Mouse (Mus musculus): ENCODE measurements around the gene Trmt6. TPM values are rescaled to one million over a fixed set of nuclear protein-coding genes. Genes with fewer than 3 reads are reported as not detected.

The Trmt6 gene
- 34.1 and 38.7 TPM in 2 replicates for polyA plus RNA-seq (2016; fragmentation: Nextera tagmentation; extraction: Ambion mirVana)

- no peaks in the 10 kb centered on the region for H3K27me3 ChIP-seq
- H3K4me3 ChIP-seq (replicated peaks), result peak within 1 kb of the TSS; percentile 81
- ATAC-seq (ENCODE audit: insufficient number of reproducible peaks, insufficient read depth, low FRiP score, low TSS enrichment, low read depth), result peak; percentile 99
- peak within 1 kb of the TSS; percentile 72 for H3K4me2 ChIP-seq
- H3K9ac ChIP-seq (replicated peaks), result peak within 1 kb of the TSS; percentile 85
- peaks cover 14% of the 10 kb centered on the region for H3K4me1 ChIP-seq (replicated peaks)
- H3K27ac ChIP-seq, result peak within 1 kb of the TSS; percentile 72
- WGBS, result under 1% methylated on average over 59 of the region's 59 CpGs
- peaks cover 28% of the 10 kb centered on the region for H3K36me3 ChIP-seq
- H3K9me3 ChIP-seq, result no peaks in the 10 kb centered on the region
Observed at GRCm38 (mm10) chr2:132815608-132816314, at the start of gene Trmt6, which contains the start of gene Mcm8. Gene Trmt6, minus strand, starts transcription at chr2:132816055. Gene Mcm8, plus strand, starts transcription at chr2:132816141.

GRCm38 (mm10) chr2:132863325-132863724, 47.5 kb upstream of the Trmt6 start:
- WGBS, result 95% methylated on average over 2 of the region's 2 CpGs
- peaks cover 41% of the 10 kb centered on the region; the same call in 1 of the 2 replicates for H3K36me3 ChIP-seq
- H3K4me2 ChIP-seq, result no peak overlapping the region
- H3K27ac ChIP-seq, result no peak overlapping the region
- H3K27me3 ChIP-seq, result no peaks in the 10 kb centered on the region
- H3K9ac ChIP-seq (replicated peaks), result no peak overlapping the region
- H3K4me1 ChIP-seq (replicated peaks), result no peaks in the 10 kb centered on the region
- no peaks in the 10 kb centered on the region for H3K9me3 ChIP-seq
- H3K4me3 ChIP-seq (replicated peaks), result no peak overlapping the region
- ATAC-seq (ENCODE audit: insufficient number of reproducible peaks, insufficient read depth, low FRiP score, low TSS enrichment, low read depth), result no peak

GRCm38 (mm10) chr2:132861456-132861855, 45.6 kb upstream of the Trmt6 start:
- Histone ChIP-seq H3K9ac (replicated peaks) (no peak overlapping the region), H3K27ac (no peak overlapping the region), H3K9me3 (no peaks in the 10 kb centered on the region), H3K4me1 (replicated peaks) (no peaks in the 10 kb centered on the region), H3K4me2 (no peak overlapping the region), H3K27me3 (no peaks in the 10 kb centered on the region), H3K36me3 (peaks cover 38% of the 10 kb centered on the region; the same call in 1 of the 2 replicates), H3K4me3 (replicated peaks) (no peak overlapping the region)
- no peak for ATAC-seq (ENCODE audit: insufficient number of reproducible peaks, insufficient read depth, low FRiP score, low TSS enrichment, low read depth)
- WGBS, result 93% methylated on average over 2 of the region's 2 CpGs

- peaks cover 31% of the 10 kb centered on the region; the same call in 1 of the 2 replicates for H3K36me3 ChIP-seq
- no peaks in the 10 kb centered on the region for H3K9me3 ChIP-seq
- H3K9ac ChIP-seq (replicated peaks), result no peak overlapping the region
- H3K4me1 ChIP-seq (replicated peaks), result no peaks in the 10 kb centered on the region
- H3K4me3 ChIP-seq (replicated peaks), result no peak overlapping the region
- H3K4me2 ChIP-seq, result no peak overlapping the region
- ATAC-seq (ENCODE audit: insufficient number of reproducible peaks, insufficient read depth, low FRiP score, low TSS enrichment, low read depth), result no peak
- H3K27ac ChIP-seq, result no peak overlapping the region
- no peaks in the 10 kb centered on the region for H3K27me3 ChIP-seq
Observed at GRCm38 (mm10) chr2:132860435-132860834, 44.6 kb upstream of the Trmt6 start.

- no peak overlapping the region for H3K27ac ChIP-seq
- WGBS, result 78% methylated on average over 5 of the region's 5 CpGs
- no peaks in the 10 kb centered on the region for H3K27me3 ChIP-seq
- no peak overlapping the region for H3K9ac ChIP-seq (replicated peaks)
- no peak overlapping the region for H3K4me2 ChIP-seq
- H3K36me3 ChIP-seq, result peaks cover 38% of the 10 kb centered on the region
- no peaks in the 10 kb centered on the region for H3K4me1 ChIP-seq (replicated peaks)
- H3K4me3 ChIP-seq (replicated peaks), result no peak overlapping the region
- H3K9me3 ChIP-seq, result no peaks in the 10 kb centered on the region
- ATAC-seq (ENCODE audit: insufficient number of reproducible peaks, insufficient read depth, low FRiP score, low TSS enrichment, low read depth), result no peak
Observed at GRCm38 (mm10) chr2:132856333-132856732, 40.5 kb upstream of the Trmt6 start.

- Histone ChIP-seq H3K4me1 (replicated peaks) (peaks cover 5% of the 10 kb centered on the region), H3K9ac (replicated peaks) (no peak overlapping the region), H3K36me3 (peaks cover 43% of the 10 kb centered on the region), H3K9me3 (no peaks in the 10 kb centered on the region), H3K4me2 (no peak overlapping the region), H3K27ac (no peak overlapping the region), H3K4me3 (replicated peaks) (no peak overlapping the region), H3K27me3 (no peaks in the 10 kb centered on the region)
- WGBS, result 95% methylated on average over 1 of the region's 1 CpGs
- no peak for ATAC-seq (ENCODE audit: insufficient number of reproducible peaks, insufficient read depth, low FRiP score, low TSS enrichment, low read depth)
Observed at GRCm38 (mm10) chr2:132853051-132853450, 37.2 kb upstream of the Trmt6 start.

- peaks cover 40% of the 10 kb centered on the region for H3K36me3 ChIP-seq
- no peak overlapping the region for H3K4me2 ChIP-seq
- no peak overlapping the region for H3K9ac ChIP-seq (replicated peaks)
- no peaks in the 10 kb centered on the region for H3K27me3 ChIP-seq
- ATAC-seq (ENCODE audit: insufficient number of reproducible peaks, insufficient read depth, low FRiP score, low TSS enrichment, low read depth), result no peak
- no peaks in the 10 kb centered on the region for H3K9me3 ChIP-seq
- no peak overlapping the region for H3K27ac ChIP-seq
- H3K4me1 ChIP-seq (replicated peaks), result peaks cover 14% of the 10 kb centered on the region
- WGBS, result 87% methylated on average over 6 of the region's 6 CpGs
- H3K4me3 ChIP-seq (replicated peaks), result no peak overlapping the region
Observed at GRCm38 (mm10) chr2:132849141-132849540, 33.3 kb upstream of the Trmt6 start.

GRCm38 (mm10) chr2:132848361-132848760, 32.5 kb upstream of the Trmt6 start:
- Histone ChIP-seq H3K4me1 (replicated peaks) (peaks cover 14% of the 10 kb centered on the region), H3K9me3 (no peaks in the 10 kb centered on the region), H3K9ac (replicated peaks) (no peak overlapping the region), H3K4me2 (peak overlapping the region; percentile 65), H3K27me3 (no peaks in the 10 kb centered on the region), H3K27ac (no peak overlapping the region), H3K4me3 (replicated peaks) (no peak overlapping the region), H3K36me3 (peaks cover 33% of the 10 kb centered on the region)
- no peak for ATAC-seq (ENCODE audit: insufficient number of reproducible peaks, insufficient read depth, low FRiP score, low TSS enrichment, low read depth)
- WGBS, result 89% methylated on average over 4 of the region's 4 CpGs

- peak overlapping the region; percentile 95 for H3K4me3 ChIP-seq (replicated peaks)
- peak overlapping the region; percentile 96 for H3K9ac ChIP-seq (replicated peaks)
- H3K27me3 ChIP-seq, result no peaks in the 10 kb centered on the region
- H3K27ac ChIP-seq, result no peak overlapping the region
- peaks cover 25% of the 10 kb centered on the region for H3K36me3 ChIP-seq
- H3K4me2 ChIP-seq, result peak overlapping the region; percentile 65
- ATAC-seq (ENCODE audit: insufficient number of reproducible peaks, insufficient read depth, low FRiP score, low TSS enrichment, low read depth), result no peak; the same call in 1 of the 2 replicates
- no peaks in the 10 kb centered on the region for H3K9me3 ChIP-seq
- peaks cover 14% of the 10 kb centered on the region for H3K4me1 ChIP-seq (replicated peaks)
- WGBS, result 20% methylated on average over 7 of the region's 7 CpGs
Observed at GRCm38 (mm10) chr2:132847581-132847980, 31.7 kb upstream of the Trmt6 start.

- under 1% methylated on average over 89 of the region's 96 CpGs for whole genome bisulfite sequencing
- Histone ChIP-seq H3K9me3 (no peaks in the 10 kb centered on the region), H3K4me2 (peak within 1 kb of the TSS; percentile 65), H3K4me3 (replicated peaks) (peak within 1 kb of the TSS; percentile 95), H3K4me1 (replicated peaks) (peaks cover 14% of the 10 kb centered on the region), H3K9ac (replicated peaks) (peak within 1 kb of the TSS; percentile 96), H3K27ac (peak within 1 kb of the TSS; percentile 86), H3K27me3 (no peaks in the 10 kb centered on the region), H3K36me3 (peaks cover 18% of the 10 kb centered on the region)
- peak; percentile 90 for ATAC-seq (ENCODE audit: insufficient number of reproducible peaks, insufficient read depth, low FRiP score, low TSS enrichment, low read depth)
Observed at GRCm38 (mm10) chr2:132846407-132847358, 30.8 kb upstream of the Trmt6 start, which contains the start of gene Crls1. Gene Crls1, plus strand, starts transcription at chr2:132846666.

- 92% methylated on average over 4 of the region's 4 CpGs for WGBS
- Histone ChIP-seq H3K4me1 (replicated peaks) (no peaks in the 10 kb centered on the region), H3K9me3 (no peaks in the 10 kb centered on the region), H3K4me3 (replicated peaks) (no peak overlapping the region), H3K4me2 (no peak overlapping the region), H3K27ac (no peak overlapping the region), H3K9ac (replicated peaks) (no peak overlapping the region), H3K36me3 (peaks cover 43% of the 10 kb centered on the region), H3K27me3 (no peaks in the 10 kb centered on the region)
- ATAC-seq (ENCODE audit: insufficient number of reproducible peaks, insufficient read depth, low FRiP score, low TSS enrichment, low read depth), result no peak
Observed at GRCm38 (mm10) chr2:132841071-132841470, 25.2 kb upstream of the Trmt6 start.
